Mouse (Mus musculus) kidney, postnatal 14 days (tissue): Measurements from ENCODE around the gene Rangrf.
A peak's percentile ranks its signal among the peaks of the same experiment; 100 is the strongest.
"Not testable (repeated sequence)": the region's sequence is repeated elsewhere in the genome, so short reads cannot be mapped to it uniquely, and the experiment has no call there.

Experiments
- DNase-seq: peaks from one replicate; pipeline ENCODE4 v3.0.0; 2022; ENCODE audit warnings: mixed read lengths

Gene Rangrf

DNA sequence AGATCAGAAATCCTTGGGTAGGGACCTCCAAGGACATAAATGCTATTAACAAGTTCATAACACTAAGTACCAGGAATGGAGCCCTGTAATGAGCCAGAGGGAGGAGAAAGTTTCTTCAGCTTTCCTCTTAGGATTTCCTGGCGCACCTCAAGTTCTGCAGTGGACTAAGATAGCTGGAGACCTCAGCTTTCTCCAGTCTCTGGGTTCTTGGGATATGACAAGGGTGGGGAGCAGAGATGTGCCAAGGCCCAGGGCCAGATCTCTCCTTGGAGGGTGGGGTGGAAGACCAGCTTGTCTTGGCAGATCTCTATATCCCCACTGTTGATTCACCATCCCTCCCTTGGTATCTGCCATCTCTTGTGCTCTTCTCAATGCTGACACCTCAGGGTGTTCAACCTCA, 616 bp upstream of the Rangrf start:
- DNase-seq: no peak

DNA sequence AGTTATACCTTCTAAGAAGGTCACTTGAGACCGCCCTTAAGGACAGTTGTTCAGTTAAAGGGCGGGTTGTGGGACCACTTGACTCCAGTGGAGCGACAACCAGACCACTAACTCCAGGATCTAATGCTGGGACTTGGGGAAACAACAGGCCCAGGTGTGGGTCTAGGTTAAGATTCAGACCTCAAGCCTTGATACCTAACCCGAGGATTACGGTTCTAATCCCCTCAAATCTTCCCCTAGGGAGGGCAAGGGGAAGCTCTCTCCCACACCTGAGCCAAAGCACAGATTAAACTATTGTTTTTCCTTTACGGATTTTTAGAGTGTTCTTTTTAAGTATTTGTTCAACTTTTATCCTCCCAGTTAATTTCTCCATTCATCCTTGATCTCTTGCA, 930 bp downstream of the Rangrf start:
- no peak for DNase-seq

- peak; percentile 92 for DNase-seq
Measured at GRCm38 (mm10) chr11:68973250-68974058, 1.5 kb downstream of the Rangrf start.

DNA sequence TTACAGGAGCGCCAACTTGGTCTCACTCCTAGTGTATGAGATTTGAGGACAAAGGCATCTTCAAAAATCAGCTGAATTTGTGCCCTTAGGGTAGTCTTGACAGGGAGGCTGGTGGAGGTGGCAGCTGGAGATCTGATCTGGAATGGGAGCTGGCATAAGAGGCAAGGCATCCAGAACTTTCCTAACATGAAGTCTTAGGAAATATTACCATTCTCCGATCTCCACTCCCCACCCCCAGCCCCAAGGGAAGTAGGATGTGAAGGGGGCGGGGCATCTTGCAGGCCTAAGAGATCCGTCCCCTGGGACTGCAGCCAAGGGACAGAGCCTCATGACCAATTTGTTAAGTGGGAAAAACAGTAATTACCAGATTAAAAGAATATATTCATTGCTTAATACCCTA, 4.8 kb downstream of the Rangrf start:
- peak; percentile 78 for DNase-seq

GRCm38 (mm10) chr11:68968752-68969151, 6.2 kb downstream of the Rangrf start:
- DNase-seq: no peak

DNA sequence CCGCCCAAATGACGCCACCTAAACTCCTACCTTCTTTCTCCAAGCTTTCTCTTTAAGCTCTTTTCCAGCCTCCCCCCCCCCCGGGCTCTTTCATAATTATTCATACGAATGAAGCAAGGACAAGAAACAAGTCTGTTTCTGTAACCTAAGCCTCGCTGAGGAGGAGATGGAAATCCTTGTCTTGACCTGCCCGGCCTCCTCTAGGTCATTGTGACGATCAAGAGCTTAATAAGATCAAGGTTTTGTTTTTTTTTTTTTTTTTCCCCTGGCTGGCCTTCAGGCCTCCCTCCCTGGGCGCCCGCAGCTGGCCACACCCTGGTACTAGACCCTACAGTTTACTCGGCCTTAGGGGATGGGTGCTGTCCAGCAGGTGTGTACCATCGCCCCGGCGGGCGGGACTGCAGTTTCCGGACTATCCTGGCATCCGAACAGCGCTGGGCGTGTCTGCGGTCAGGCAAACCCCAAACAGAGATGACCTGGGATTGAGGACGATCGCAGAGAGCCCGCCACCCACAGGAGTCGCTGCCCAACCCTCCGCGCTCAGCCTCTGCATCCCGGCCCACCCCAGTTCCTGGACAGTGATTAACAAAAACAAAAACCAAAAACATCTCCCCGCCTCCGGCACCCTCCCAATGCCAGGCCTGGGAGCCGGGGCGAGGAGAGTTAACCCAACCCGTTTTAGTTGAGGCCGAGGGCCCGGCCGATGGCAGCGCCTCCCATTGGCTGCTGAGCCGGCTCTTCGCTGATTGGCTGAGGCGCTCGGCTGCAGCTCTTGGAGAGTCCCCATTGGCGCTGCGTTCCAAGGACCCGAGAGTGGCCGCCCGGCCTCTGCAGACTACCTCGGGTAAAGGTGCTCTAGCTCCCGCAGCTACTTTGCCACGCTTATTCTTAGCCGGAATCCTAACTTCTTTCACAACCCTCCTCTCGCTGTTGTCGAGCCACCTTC, 7.4 kb downstream of the Rangrf start, which contains the start of gene Slc25a35:
TSS of gene Slc25a35 (plus strand) at position 795 of the 946 bp plus-strand sequence.
- DNase-seq: peak; percentile 95

DNA sequence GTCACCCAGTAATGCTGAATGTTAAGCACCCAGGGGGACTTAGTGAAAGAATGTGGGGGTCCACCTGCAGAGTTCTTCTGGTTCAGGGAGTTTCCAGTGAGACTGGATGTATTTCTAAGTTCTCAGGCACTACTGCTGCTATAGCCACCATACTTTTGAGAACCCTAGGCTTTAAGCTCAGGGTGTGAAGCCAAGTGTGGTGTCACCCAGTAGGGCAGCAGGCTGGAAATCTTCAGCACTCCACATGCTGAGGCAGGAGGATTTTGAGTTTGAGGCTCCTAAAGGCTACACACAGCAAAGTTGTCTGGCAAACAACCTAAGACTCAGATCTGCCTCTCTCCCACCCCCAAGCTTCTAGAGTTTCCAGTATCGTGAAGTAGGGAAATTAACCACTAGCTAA, 8.4 kb downstream of the Rangrf start:
- no peak for DNase-seq

GRCm38 (mm10) chr11:68965845-68966244, 9.1 kb downstream of the Rangrf start:
- DNase-seq: peak; percentile 67

DNA sequence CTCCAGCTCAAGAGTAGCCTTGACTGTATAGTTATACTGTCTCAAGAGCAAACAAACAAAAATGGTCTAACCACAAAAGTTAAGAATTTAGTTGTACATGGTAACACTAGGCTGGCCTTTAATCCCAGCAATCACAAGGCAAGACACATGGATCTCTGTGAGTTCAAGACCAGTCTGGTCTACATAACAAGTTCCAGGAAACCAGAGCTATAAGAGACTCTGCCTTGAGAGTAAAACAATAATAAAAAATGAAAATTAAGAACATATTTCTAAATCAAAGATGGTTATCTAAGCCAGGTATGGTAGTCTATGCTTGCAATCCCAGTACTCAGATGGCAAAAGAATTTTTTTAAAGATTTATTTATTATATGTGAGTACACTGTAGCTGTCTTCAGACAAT, 9.9 kb downstream of the Rangrf start:
- no peak for DNase-seq

GRCm38 (mm10) chr11:68963405-68963804, 11.6 kb downstream of the Rangrf start:
- no peak for DNase-seq

- DNase-seq: not testable (repeated sequence)
Measured at GRCm38 (mm10) chr11:68962159-68962558, 12.8 kb downstream of the Rangrf start.

GRCm38 (mm10) chr11:68961596-68961995, 13.4 kb downstream of the Rangrf start:
- DNase-seq: no peak

GRCm38 (mm10) chr11:68957971-68958370, 17.0 kb downstream of the Rangrf start:
- no peak for DNase-seq

- DNase-seq: no peak
Measured at GRCm38 (mm10) chr11:68957308-68957707, 17.7 kb downstream of the Rangrf start, which contains the start of gene Arhgef15. Arhgef15 (minus strand) TSS chr11:68957480.

DNA sequence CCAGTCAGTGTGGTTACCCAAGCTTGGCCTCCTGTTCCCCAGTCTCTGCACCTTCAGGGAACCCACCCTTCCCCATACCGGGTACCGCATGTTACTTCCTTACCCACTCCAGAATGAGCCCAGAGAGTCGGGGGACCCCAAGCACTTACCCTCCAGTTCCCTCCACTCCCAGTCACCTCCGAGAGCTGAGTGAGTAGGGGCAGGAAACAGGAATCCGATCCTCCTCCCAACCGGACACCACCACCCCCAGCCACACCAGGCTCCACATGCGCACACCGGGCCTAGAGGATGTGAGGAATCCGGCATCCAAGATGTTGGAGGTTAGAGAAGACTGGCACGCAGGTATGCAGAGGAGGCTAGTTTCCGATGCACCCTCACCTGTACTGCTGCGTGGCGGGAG, 18.3 kb downstream of the Rangrf start:
- peak; percentile 63 for DNase-seq

DNA sequence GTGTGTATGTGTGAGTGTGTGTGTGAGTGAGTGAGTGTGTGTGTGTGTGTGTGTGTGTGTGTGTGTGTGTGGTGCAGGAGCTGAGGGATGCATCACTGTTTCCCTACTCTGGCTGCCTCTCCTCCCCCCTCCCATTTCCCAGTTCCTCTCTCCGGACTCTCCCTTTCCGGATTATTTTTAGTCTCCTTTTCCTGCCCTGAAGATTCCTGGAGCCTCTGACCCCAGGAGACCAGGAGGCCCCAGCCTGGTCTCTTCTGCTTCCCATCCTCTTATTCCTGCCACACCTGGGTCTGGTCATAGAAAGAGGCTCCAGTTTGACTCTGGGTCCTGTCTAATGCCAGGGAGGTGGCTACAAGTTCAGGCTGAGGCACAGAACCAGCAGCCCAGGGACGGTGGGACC, 18.9 kb downstream of the Rangrf start:
- peak; percentile 63 for DNase-seq

GRCm38 (mm10) chr11:68955473-68955872, 19.5 kb downstream of the Rangrf start:
- no peak for DNase-seq

DNA sequence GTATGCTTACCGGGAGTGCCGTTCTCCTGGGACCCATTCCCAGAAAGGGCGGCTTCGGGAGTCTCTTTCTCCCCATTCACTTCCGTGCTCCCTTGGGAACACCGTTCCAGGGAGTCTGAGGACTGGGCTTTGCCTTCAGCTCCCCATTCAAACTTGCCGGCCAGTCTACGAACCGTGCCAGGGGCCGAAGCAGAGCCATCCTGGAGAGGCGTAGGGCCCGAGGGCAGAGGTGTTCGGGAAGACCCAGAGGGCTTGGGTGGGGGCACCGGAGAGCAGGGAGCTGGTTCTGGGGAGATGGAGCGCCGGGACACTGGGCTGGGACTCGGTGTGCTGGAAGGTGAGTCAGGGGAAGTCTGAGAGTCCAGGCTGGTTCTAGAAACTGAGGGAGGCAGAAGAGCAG, 20.6 kb downstream of the Rangrf start:
- no peak for DNase-seq

DNA sequence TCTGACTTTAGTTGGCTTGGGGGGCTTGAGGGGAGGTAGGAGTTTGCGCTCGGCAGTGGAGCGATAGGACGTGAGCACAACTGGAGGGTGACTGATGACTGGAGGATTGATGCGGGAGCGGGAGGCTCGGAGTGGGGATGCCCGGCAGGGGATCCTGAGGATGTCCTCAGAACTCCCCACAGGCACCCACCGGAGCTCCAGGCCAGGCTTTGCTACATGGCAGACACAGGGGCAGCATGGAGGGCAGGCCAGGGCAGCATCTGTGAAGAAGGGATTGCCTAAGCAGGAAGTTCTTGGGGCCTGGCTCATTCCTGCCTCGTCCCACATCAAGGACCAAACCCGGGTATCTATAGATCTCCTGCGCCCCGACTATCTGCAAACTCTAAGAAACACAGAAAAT, 21.1 kb downstream of the Rangrf start:
- DNase-seq: no peak

DNA sequence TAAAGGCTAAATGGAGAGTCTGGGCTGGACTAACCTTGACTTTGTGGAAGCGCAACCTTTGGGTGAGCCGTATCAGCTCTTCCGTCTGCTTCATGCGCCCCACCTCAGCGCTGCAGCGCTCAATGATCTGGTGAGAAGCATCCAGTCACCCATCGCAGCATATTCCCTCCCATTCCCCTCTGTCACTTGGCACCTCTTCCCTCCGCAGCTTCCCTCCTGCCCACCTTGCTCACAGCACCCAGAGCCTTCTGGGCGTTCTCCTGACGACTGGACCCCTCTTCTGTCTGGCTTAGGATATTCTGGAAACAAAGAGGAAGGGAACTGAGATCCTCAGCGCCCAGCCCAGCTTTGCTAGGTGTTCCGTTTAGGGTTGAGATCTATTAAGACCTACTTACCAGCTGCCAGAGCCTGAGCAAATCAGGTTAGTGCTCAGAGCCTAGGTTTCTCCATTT, 27.4 kb downstream of the Rangrf start:
- no peak for DNase-seq

GRCm38 (mm10) chr11:68946806-68947440, 28.1 kb downstream of the Rangrf start:
- DNase-seq: no peak

GRCm38 (mm10) chr11:68946001-68946400, 29.0 kb downstream of the Rangrf start:
- no peak for DNase-seq

- no peak for DNase-seq
Measured at GRCm38 (mm10) chr11:68945245-68945644, 29.7 kb downstream of the Rangrf start.
